Mouse (Mus musculus) brain, embryonic 14.5 days (tissue): ENCODE results near the gene Alppl2. TPM values are rescaled to one million over a fixed set of nuclear protein-coding genes. Genes with fewer than 3 reads are reported as not detected.

ENCODE experiments used
- DNase-seq: peaks from one replicate; pipeline ENCODE4 v3.0.0-alpha.2; 2011; ENCODE audit warnings: low read depth
- CTCF ChIP-seq: fragments of 200-500 bp; IDR thresholded peaks from 2 replicates; pipeline ENCODE4 v1.5.1; 2012; ENCODE audit warnings: inconsistent platforms, mild to moderate bottlenecking, moderate library complexity, borderline replicate concordance; ENCODE audit not compliant: insufficient read depth, insufficient read length; ENCODE audit errors: extremely low read depth
- POLR2A ChIP-seq: fragments of 200-500 bp; IDR thresholded peaks from 2 replicates; pipeline ENCODE4 v1.6.1; 2012; ENCODE audit warnings: mild to moderate bottlenecking, inconsistent platforms, borderline replicate concordance; ENCODE audit not compliant: poor library complexity, insufficient read depth, insufficient read length, severe bottlenecking; ENCODE audit errors: extremely low read depth
- polyA plus RNA-seq: library from polyadenylated mRNA; depleted of rRNA; stranded (reverse); fragments of >200 nt; gene quantifications from 2 replicates; pipeline ENCODE4 v1.2.3, GENCODE M21; 2012; rRNA removed

Alppl2 gene
- polyA plus RNA-seq, 1 experiment = not detected

DNA sequence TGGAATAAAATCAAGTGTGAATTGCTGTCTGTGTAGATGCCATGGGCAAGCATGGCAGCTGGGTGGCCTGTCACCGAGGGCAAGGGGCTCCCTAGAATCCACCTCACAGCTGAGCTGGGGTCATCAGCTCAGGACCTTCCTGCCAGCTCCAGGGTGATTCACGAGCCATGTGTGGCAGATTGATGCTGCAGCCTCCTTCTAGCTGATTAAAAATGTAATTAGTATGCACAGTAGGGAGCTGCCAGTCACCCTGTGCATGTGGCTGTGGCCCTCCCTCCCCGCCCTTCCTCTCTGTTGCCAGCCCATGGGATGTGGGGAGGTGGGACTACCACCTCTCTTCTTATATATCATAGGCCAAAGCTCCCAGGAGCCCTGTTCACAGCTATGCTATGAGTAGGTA is 39.7 kb downstream of the Alppl2 start:
- peak; percentile 61 for DNase-seq
- TF ChIP-seq POLR2A (no peak), CTCF (no peak)

DNA sequence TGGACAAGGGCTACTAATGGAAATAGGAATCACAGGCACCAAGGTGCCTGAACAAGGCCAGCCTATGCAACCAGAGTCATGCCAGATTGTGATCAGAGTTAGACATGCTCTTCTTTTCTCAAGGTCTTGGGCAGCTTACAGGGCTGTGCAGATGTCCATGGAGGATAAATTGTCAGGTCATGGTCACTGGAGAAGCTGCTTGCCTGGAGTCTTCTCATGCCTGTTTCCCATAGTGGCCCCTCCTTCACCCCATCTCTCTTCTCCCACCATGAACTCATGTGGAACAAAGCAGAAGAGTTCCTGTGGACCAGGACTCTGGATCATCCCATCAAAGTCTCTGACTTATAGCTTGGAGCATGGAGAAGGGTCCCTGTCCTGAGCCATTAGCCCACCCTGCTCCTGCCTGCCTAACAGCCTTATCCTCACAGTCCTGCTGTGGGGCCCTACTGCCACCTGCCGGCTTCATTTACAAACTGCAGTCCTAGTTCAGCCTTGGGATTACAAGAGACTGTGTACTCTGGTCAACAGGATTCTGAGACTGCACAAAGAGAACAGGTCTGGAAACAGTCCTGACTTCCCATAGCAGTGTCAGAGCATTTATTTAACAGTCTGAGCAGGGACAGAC is 47.8 kb downstream of the Alppl2 start:
- DNase-seq = peak; percentile 84
- TF ChIP-seq POLR2A (no peak), CTCF (peak; percentile 96)

DNA sequence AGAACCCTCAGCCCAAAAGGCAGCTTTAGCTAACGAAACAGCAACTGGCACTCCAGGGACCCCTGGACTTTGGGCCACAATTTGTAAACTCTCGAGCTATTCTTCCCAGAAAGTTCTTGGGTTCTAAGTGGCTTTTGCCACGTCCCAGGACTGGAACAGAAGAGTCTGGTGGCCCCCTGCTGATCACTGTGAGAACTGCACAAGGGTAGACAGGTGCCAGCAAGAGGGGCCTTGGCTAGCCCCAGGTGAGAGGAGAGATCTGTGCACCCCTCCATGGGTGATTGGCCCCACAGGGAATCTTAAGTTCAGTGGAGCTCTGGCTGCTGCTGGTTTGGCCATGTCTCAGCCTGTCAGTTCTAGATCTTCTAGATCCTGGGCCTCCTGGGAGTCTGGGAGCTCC is 48.6 kb downstream of the Alppl2 start:
- TF ChIP-seq POLR2A (no peak), CTCF (peak; percentile 78)
- peak; percentile 70 for DNase-seq

DNA sequence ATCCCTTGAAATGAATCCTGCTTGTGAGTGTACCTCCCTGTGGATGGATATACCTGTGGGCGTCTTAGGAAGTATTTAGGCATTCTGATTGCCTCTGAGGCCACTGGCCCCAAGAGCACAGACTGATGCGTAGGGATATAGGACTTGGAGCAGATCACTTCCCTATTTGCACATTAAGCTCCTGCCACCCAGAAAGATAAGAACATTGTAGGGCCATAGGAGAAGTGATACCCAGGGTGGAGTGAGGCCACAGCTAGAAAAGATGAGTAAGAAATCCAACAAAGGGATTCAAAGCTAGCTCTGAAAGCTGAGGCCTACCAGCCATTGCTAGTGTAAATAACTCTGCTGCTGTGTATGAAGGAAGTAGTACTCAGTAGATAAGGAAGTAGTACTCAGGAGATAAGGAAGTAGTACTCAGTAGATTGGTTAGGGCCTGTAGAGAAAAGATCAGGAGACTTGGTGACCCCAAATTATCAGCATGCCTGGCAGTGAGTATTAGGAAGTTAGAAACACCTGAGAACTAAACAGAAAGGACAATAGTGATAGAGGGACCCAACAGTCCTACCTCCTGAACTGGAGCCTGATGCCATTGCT is 51.2 kb downstream of the Alppl2 start:
- no peak for DNase-seq
- no peak for TF ChIP-seq POLR2A

Other genes starting within 250 kb of the Alppl2 start
- gene Alpi, start 11.7 kb upstream of the Alppl2 start, polyA plus RNA-seq = 0.06 TPM in 1 of 2 replicates, not detected in the other
- gene Akp3, start 35.0 kb upstream of the Alppl2 start, polyA plus RNA-seq = 0.05 TPM in 1 of 2 replicates, not detected in the other
- 49.0 and 57.3 TPM in 2 replicates for gene Ecel1, start 66.6 kb upstream of the Alppl2 start, polyA plus RNA-seq
- gene Prss56, start 93.4 kb upstream of the Alppl2 start, polyA plus RNA-seq = 0.28 and 1.3 TPM in 2 replicates
- gene Chrnd, start 100.7 kb upstream of the Alppl2 start, polyA plus RNA-seq = 0.07 and 0.14 TPM in 2 replicates
- 0.16 and 0.85 TPM in 2 replicates for gene Chrng, start 114.7 kb upstream of the Alppl2 start, polyA plus RNA-seq
- 52.7 and 79.7 TPM in 2 replicates for gene Eif4e2, start 124.0 kb upstream of the Alppl2 start, polyA plus RNA-seq
- gene Efhd1, start 174.4 kb upstream of the Alppl2 start, polyA plus RNA-seq = 1.2 and 1.5 TPM in 2 replicates
- 58.2 and 75.1 TPM in 2 replicates for gene Gigyf2, start 237.1 kb upstream of the Alppl2 start, polyA plus RNA-seq